Mouse (Mus musculus): ENCODE results near the gene Eif4enif1.

DNA sequence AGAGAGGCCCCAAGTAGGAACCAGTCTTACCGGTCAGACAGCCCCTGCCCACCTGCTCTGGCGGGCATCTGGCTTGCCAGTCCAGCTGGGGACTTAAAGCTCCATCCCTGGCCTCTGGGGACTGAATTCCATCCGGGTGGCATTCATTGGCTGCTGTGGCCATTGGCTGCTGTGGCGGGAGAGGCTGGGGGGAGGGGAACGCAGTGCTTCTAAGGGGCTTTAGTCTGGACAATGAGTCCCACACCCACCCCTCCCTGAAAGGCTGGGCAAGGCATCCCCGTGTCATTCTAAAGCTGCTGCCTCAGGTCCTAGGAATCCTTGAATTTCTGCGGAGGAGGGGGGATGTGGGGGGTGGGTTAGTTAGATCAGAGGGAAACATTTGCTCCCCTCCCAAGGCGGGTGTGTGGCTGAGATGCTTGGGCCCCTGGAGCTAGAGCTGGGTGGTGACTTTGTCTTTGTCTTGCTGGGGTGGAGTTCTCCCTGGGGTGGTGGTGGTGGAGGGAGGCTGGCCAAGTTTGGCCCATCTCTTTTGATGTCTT is 90.6 kb downstream of the Eif4enif1 start:
- TF ChIP-seq POLR2A (IDR thresholded peaks at IDR 0.05; ENCODE audit: low read depth, low read length) (no peak), CTCF (conservative IDR thresholded peaks at IDR 0.05; ENCODE audit: insufficient read depth, insufficient read length, low read depth, low read length) (no peak)

Measured in kidney, adult 2 months (tissue).